Mouse (Mus musculus): ENCODE results near the gene Olfr913. TPM values are rescaled to one million over a fixed set of nuclear protein-coding genes. Genes with fewer than 3 reads are reported as not detected.

Olfr913 gene
- total RNA-seq (2014; rRNA removed) (not detected in 2 replicates), polyA plus RNA-seq (2015; fragmentation: Nextera tagmentation; extraction: Ambion mirVana) (not detected in 2 replicates)

DNA sequence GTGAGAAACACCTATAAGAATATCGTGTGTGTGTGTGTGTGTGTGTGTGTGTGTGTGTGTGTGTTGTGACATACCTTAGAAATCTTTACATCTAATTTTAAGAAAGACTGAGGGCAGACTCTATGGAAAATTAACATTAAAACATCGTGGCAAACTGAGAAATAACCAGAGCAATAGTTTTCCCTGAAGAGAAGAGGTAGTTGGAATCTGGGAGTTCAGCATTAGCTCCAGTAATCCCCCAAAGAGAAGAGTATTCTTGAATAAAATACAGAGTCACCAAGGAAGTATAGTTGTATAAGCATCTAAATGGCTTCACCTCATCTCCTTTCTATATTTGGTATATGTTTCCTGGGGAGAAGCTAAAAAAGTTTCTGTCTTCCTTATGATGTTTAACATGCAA lies at the start of gene Olfr913:
Olfr913 (plus strand) TSS at position 301 of the 400 bp plus-strand sequence.
- Histone ChIP-seq H3K36me3 (ENCODE audit: insufficient read depth) (no peaks in the 10 kb centered on the region), H3K4me2 (ENCODE audit: low read depth) (no peak within 1 kb of the TSS), H3K27me3 (ENCODE audit: insufficient read depth, low read length) (no peaks in the 10 kb centered on the region), H3K9ac (no peak within 1 kb of the TSS), H3K9me3 (ENCODE audit: low read length) (no peaks in the 10 kb centered on the region), H3K4me1 (ENCODE audit: insufficient read depth) (no peaks in the 10 kb centered on the region), H3K27ac (ENCODE audit: low read depth, low read length) (no peak within 1 kb of the TSS), H3K4me3 (ENCODE audit: low read depth, low read length) (no peak within 1 kb of the TSS)
- WGBS, result 66% methylated on average over 2 of the region's 2 CpGs
- no peak for ATAC-seq
- DNase-seq, result no peak
- no peak for TF ChIP-seq CTCF (IDR thresholded peaks at IDR 0.05; ENCODE audit: low read depth)

DNA sequence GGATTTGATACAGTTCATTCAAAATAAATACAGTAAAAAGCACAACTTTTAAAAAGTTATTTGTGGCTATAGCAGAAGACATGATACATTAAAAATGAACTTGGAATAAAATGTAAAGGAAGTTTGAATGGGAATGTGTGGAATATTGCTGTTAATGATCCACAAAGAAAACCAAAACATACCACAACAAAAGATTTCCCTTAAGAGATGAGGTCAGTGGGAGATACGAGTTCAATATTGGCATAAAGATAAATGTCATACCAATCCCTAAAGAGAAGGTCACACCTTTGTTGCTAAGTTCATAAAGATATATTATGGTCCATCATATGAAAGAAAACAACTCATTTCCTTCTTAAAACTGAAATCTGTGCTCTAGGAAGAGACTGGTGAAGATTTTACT lies 12.7 kb upstream of the Olfr913 start, which contains the start of gene Olfr912:
Olfr912 (plus strand) TSS at position 301 of the 400 bp plus-strand sequence.
- 75% methylated on average over 1 of the region's 1 CpGs for WGBS

DNA sequence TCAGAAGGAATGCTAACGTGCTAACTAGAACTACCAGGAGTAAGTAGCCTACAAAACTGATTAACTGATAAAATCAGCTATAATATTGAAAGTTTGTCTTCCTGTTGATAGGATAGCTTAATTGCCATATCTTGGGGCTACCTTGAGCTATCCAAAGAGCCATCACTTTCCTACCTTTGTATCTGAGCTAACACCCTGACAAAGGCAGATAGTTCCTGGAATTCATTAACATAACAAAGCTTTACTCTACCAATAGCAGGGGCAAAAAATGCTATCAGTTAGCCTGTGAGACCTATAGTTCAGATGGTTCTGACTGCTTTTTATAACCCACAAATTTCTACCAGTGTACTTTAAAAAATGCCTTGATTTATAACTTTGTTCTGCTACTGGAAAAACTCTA lies 1.5 kb upstream of the Olfr913 start:
- no peak for ATAC-seq
- Histone ChIP-seq H3K9ac (no peak overlapping the region), H3K4me2 (ENCODE audit: low read depth) (no peak overlapping the region), H3K9me3 (ENCODE audit: low read length) (no peaks in the 10 kb centered on the region), H3K27ac (ENCODE audit: low read depth, low read length) (no peak overlapping the region), H3K4me3 (ENCODE audit: low read depth, low read length) (no peak overlapping the region), H3K36me3 (ENCODE audit: insufficient read depth) (no peaks in the 10 kb centered on the region), H3K4me1 (ENCODE audit: insufficient read depth) (no peaks in the 10 kb centered on the region), H3K27me3 (ENCODE audit: insufficient read depth, low read length) (no peaks in the 10 kb centered on the region)
- TF ChIP-seq CTCF (IDR thresholded peaks at IDR 0.05; ENCODE audit: low read depth), result no peak
- no peak for DNase-seq
- WGBS, result 52% methylated on average over 1 of the region's 1 CpGs

More for the DNA sequence above, 12.7 kb upstream of the Olfr913 start, which contains the start of gene Olfr912:
- H3K27me3 ChIP-seq (ENCODE audit: insufficient read depth, low read length), result no peaks in the 10 kb centered on the region
- DNase-seq (no peak), ATAC-seq (no peak)
- no peaks in the 10 kb centered on the region for H3K4me1 ChIP-seq (ENCODE audit: insufficient read depth)
- no peaks in the 10 kb centered on the region for H3K36me3 ChIP-seq (ENCODE audit: insufficient read depth)
- no peak within 1 kb of the TSS for H3K9ac ChIP-seq
- H3K4me2 ChIP-seq (ENCODE audit: low read depth), result no peak within 1 kb of the TSS
- no peak within 1 kb of the TSS for H3K27ac ChIP-seq (ENCODE audit: low read depth, low read length)
- H3K4me3 ChIP-seq (ENCODE audit: low read depth, low read length), result no peak within 1 kb of the TSS
- no peak for TF ChIP-seq CTCF (IDR thresholded peaks at IDR 0.05; ENCODE audit: low read depth)
- H3K9me3 ChIP-seq (ENCODE audit: low read length), result no peaks in the 10 kb centered on the region

DNA sequence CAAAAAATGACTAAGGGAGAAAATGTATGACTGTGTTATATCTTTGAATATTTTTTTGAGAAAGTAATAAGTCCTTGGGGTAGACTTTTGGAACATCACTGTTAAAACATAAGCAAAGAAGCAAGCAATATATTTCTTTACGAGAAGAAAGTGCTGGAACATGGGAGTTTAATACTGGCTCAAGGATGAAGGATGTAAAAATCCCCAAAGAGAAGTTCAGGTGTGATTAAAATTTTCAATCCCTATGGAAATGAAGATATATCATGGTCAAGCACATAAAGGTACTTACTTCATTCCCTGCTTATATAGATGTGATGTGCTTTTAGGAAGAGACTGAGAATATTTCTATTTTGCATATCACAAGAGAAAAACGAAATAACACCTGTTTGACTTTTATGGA lies 12.2 kb downstream of the Olfr913 start, which contains the start of gene Olfr914:
Olfr914 (plus strand) TSS at position 301 of the 400 bp plus-strand sequence.
- no peak for DNase-seq
- Histone ChIP-seq H3K27ac (ENCODE audit: low read depth, low read length) (no peak within 1 kb of the TSS), H3K4me2 (ENCODE audit: low read depth) (no peak within 1 kb of the TSS), H3K9ac (no peak within 1 kb of the TSS), H3K36me3 (ENCODE audit: insufficient read depth) (no peaks in the 10 kb centered on the region), H3K27me3 (ENCODE audit: insufficient read depth, low read length) (no peaks in the 10 kb centered on the region), H3K4me3 (ENCODE audit: low read depth, low read length) (no peak within 1 kb of the TSS), H3K4me1 (ENCODE audit: insufficient read depth) (no peaks in the 10 kb centered on the region), H3K9me3 (ENCODE audit: low read length) (no peaks in the 10 kb centered on the region)
- 73% methylated on average over 2 of the region's 2 CpGs for WGBS
- no peak for ATAC-seq
- TF ChIP-seq CTCF (IDR thresholded peaks at IDR 0.05; ENCODE audit: low read depth), result no peak

- no peak overlapping the region for H3K27ac ChIP-seq (ENCODE audit: low read depth, low read length)
- H3K9me3 ChIP-seq (ENCODE audit: low read length), result no peaks in the 10 kb centered on the region
- H3K4me3 ChIP-seq (ENCODE audit: low read depth, low read length), result no peak overlapping the region
- no peak overlapping the region for H3K9ac ChIP-seq
- no peak for TF ChIP-seq CTCF (IDR thresholded peaks at IDR 0.05; ENCODE audit: low read depth)
- ATAC-seq (no peak), DNase-seq (no peak)
- H3K4me2 ChIP-seq (ENCODE audit: low read depth), result no peak overlapping the region
- 70% methylated on average over 4 of the region's 4 CpGs for whole genome bisulfite sequencing
- no peaks in the 10 kb centered on the region for H3K27me3 ChIP-seq (ENCODE audit: insufficient read depth, low read length)
- H3K36me3 ChIP-seq (ENCODE audit: insufficient read depth), result no peaks in the 10 kb centered on the region
- no peaks in the 10 kb centered on the region for H3K4me1 ChIP-seq (ENCODE audit: insufficient read depth)
Measured at GRCm38 (mm10) chr9:38632406-38632805, 39.8 kb downstream of the Olfr913 start.

Other genes starting within 250 kb of the Olfr913 start
- gene Olfr898, start 244.3 kb upstream of the Olfr913 start, total RNA-seq (2014; rRNA removed), result not detected in 2 replicates
- not detected in 2 replicates for gene Olfr898, start 244.3 kb upstream of the Olfr913 start, polyA plus RNA-seq (2015; fragmentation: Nextera tagmentation; extraction: Ambion mirVana)
- not detected in 2 replicates for gene Olfr250, start 225.9 kb upstream of the Olfr913 start, total RNA-seq (2014; rRNA removed)
- not detected in 2 replicates for gene Olfr250, start 225.9 kb upstream of the Olfr913 start, polyA plus RNA-seq (2015; fragmentation: Nextera tagmentation; extraction: Ambion mirVana)
- gene Olfr251, start 215.7 kb upstream of the Olfr913 start, total RNA-seq (2014; rRNA removed), result not detected in 2 replicates
- gene Olfr251, start 215.7 kb upstream of the Olfr913 start, polyA plus RNA-seq (2015; fragmentation: Nextera tagmentation; extraction: Ambion mirVana), result not detected in 2 replicates
- not detected in 2 replicates for gene Olfr147, start 191.1 kb upstream of the Olfr913 start, total RNA-seq (2014; rRNA removed)
- not detected in 2 replicates for gene Olfr147, start 191.1 kb upstream of the Olfr913 start, polyA plus RNA-seq (2015; fragmentation: Nextera tagmentation; extraction: Ambion mirVana)
- gene Olfr901, start 163.3 kb upstream of the Olfr913 start, total RNA-seq (2014; rRNA removed), result not detected in 2 replicates
- gene Olfr901, start 163.3 kb upstream of the Olfr913 start, polyA plus RNA-seq (2015; fragmentation: Nextera tagmentation; extraction: Ambion mirVana), result not detected in 2 replicates
- gene Olfr902, start 145.1 kb upstream of the Olfr913 start, total RNA-seq (2014; rRNA removed), result not detected in 2 replicates
- not detected in 2 replicates for gene Olfr902, start 145.1 kb upstream of the Olfr913 start, polyA plus RNA-seq (2015; fragmentation: Nextera tagmentation; extraction: Ambion mirVana)
- gene Olfr904, start 129.6 kb upstream of the Olfr913 start, total RNA-seq (2014; rRNA removed), result not detected in 2 replicates
- gene Olfr904, start 129.6 kb upstream of the Olfr913 start, polyA plus RNA-seq (2015; fragmentation: Nextera tagmentation; extraction: Ambion mirVana), result not detected in 2 replicates
- not detected in 2 replicates for gene Olfr905, start 121.7 kb upstream of the Olfr913 start, total RNA-seq (2014; rRNA removed)
- gene Olfr905, start 121.7 kb upstream of the Olfr913 start, polyA plus RNA-seq (2015; fragmentation: Nextera tagmentation; extraction: Ambion mirVana), result not detected in 2 replicates
- gene Olfr906, start 105.7 kb upstream of the Olfr913 start, total RNA-seq (2014; rRNA removed), result not detected in 2 replicates
- not detected in 2 replicates for gene Olfr906, start 105.7 kb upstream of the Olfr913 start, polyA plus RNA-seq (2015; fragmentation: Nextera tagmentation; extraction: Ambion mirVana)
- not detected in 2 replicates for gene Olfr907, start 97.0 kb upstream of the Olfr913 start, total RNA-seq (2014; rRNA removed)
- gene Olfr907, start 97.0 kb upstream of the Olfr913 start, polyA plus RNA-seq (2015; fragmentation: Nextera tagmentation; extraction: Ambion mirVana), result not detected in 2 replicates
- not detected in 2 replicates for gene Olfr911-ps1, start 71.2 kb upstream of the Olfr913 start, total RNA-seq (2014; rRNA removed)
- gene Olfr911-ps1, start 71.2 kb upstream of the Olfr913 start, polyA plus RNA-seq (2015; fragmentation: Nextera tagmentation; extraction: Ambion mirVana), result not detected in 2 replicates
- gene Olfr910, start 54.9 kb upstream of the Olfr913 start, total RNA-seq (2014; rRNA removed), result not detected in 2 replicates
- not detected in 2 replicates for gene Olfr910, start 54.9 kb upstream of the Olfr913 start, polyA plus RNA-seq (2015; fragmentation: Nextera tagmentation; extraction: Ambion mirVana)
- gene Olfr912, start 12.6 kb upstream of the Olfr913 start, total RNA-seq (2014; rRNA removed), result not detected in 2 replicates
- gene Olfr912, start 12.6 kb upstream of the Olfr913 start, polyA plus RNA-seq (2015; fragmentation: Nextera tagmentation; extraction: Ambion mirVana), result not detected in 2 replicates
- not detected in 2 replicates for gene Olfr914, start 12.3 kb downstream of the Olfr913 start, total RNA-seq (2014; rRNA removed)
- not detected in 2 replicates for gene Olfr914, start 12.3 kb downstream of the Olfr913 start, polyA plus RNA-seq (2015; fragmentation: Nextera tagmentation; extraction: Ambion mirVana)
- gene Olfr916, start 67.1 kb downstream of the Olfr913 start, total RNA-seq (2014; rRNA removed), result not detected in 2 replicates
- not detected in 2 replicates for gene Olfr916, start 67.1 kb downstream of the Olfr913 start, polyA plus RNA-seq (2015; fragmentation: Nextera tagmentation; extraction: Ambion mirVana)
- not detected in 2 replicates for gene Olfr917, start 73.1 kb downstream of the Olfr913 start, total RNA-seq (2014; rRNA removed)
- not detected in 2 replicates for gene Olfr917, start 73.1 kb downstream of the Olfr913 start, polyA plus RNA-seq (2015; fragmentation: Nextera tagmentation; extraction: Ambion mirVana)
- not detected in 2 replicates for gene Olfr918, start 81.8 kb downstream of the Olfr913 start, total RNA-seq (2014; rRNA removed)
- gene Olfr918, start 81.8 kb downstream of the Olfr913 start, polyA plus RNA-seq (2015; fragmentation: Nextera tagmentation; extraction: Ambion mirVana), result not detected in 2 replicates
- not detected in 2 replicates for gene Olfr919, start 110.9 kb downstream of the Olfr913 start, total RNA-seq (2014; rRNA removed)
- not detected in 2 replicates for gene Olfr919, start 110.9 kb downstream of the Olfr913 start, polyA plus RNA-seq (2015; fragmentation: Nextera tagmentation; extraction: Ambion mirVana)
- gene Vwa5a, start 125.5 kb downstream of the Olfr913 start, total RNA-seq (2014; rRNA removed), result 6.5 and 7.9 TPM in 2 replicates
- 5.0 and 5.5 TPM in 2 replicates for gene Vwa5a, start 125.5 kb downstream of the Olfr913 start, polyA plus RNA-seq (2015; fragmentation: Nextera tagmentation; extraction: Ambion mirVana)
- gene Olfr920, start 159.5 kb downstream of the Olfr913 start, total RNA-seq (2014; rRNA removed), result under 0.01 and 0.14 TPM in 2 replicates
- gene Olfr920, start 159.5 kb downstream of the Olfr913 start, polyA plus RNA-seq (2015; fragmentation: Nextera tagmentation; extraction: Ambion mirVana), result not detected in 2 replicates
- not detected in 2 replicates for gene Olfr921, start 180.3 kb downstream of the Olfr913 start, total RNA-seq (2014; rRNA removed)
- gene Olfr921, start 180.3 kb downstream of the Olfr913 start, polyA plus RNA-seq (2015; fragmentation: Nextera tagmentation; extraction: Ambion mirVana), result not detected in 2 replicates
- gene Olfr922, start 221.9 kb downstream of the Olfr913 start, total RNA-seq (2014; rRNA removed), result not detected in 2 replicates
- gene Olfr922, start 221.9 kb downstream of the Olfr913 start, polyA plus RNA-seq (2015; fragmentation: Nextera tagmentation; extraction: Ambion mirVana), result not detected in 2 replicates
- gene Olfr923, start 233.8 kb downstream of the Olfr913 start, total RNA-seq (2014; rRNA removed), result not detected in 2 replicates
- gene Olfr923, start 233.8 kb downstream of the Olfr913 start, polyA plus RNA-seq (2015; fragmentation: Nextera tagmentation; extraction: Ambion mirVana), result not detected in 2 replicates

All from forebrain, postnatal 0 days (tissue).